Mouse (Mus musculus) layer of hippocampus, postnatal 14 days (tissue): ENCODE results near the gene Gm17455. TPM values are rescaled to one million over a fixed set of nuclear protein-coding genes. Genes with fewer than 3 reads are reported as not detected.

Experiments used
- DNase-seq, 2 experiments: peaks; one replicate each; pipeline ENCODE4 v3.0.0; 2021 to 2022; ENCODE audit warnings: low spot score in 2 of 2, mixed read lengths in 1 of 2
- total RNA-seq, 2 experiments: library from RNA; stranded (reverse); gene quantifications; 2 replicates each; pipeline ENCODE4 v1.2.3; 2021

Gene Gm17455
- total RNA-seq, 2 experiments from 2014 or later: 2.2 to 3.1 TPM

DNA sequence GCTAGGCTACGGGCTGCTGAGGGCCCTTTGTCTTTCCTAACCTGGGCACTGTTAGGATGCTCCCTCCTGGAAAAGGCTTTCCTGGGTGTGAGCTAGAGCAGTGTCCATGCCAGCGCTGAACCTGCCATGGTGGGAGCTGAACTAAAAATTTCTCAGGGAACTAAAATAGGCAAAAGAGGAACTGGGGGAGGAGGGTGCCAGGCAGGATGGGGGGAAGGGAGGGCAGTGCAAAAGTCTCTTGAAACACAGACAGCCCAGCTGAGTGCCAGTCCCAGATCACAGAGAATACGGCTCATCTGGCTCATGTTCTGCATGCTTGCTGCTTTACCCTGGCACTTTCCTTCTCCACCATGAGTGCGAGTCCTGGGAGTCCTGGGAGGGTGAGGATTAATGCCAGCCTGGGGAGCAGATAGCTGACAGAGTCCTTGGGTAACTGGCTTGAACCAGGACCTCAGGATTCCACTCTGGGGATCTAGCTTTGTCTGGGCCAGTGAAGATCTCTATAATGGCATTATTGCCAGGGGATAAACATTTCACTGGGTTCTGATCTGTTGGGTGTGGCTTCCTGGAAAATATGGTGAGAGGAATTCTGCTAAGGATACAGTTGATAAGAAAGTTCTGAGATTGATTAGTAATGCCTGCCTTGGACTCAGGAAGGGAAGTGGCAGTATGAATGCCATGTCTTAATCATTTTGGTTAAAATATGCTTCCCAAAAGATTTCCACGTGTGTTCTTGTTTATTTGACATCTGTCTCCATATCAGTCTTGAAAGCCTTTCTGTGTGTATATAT, 27.7 kb upstream of the Gm17455 start:
- no peak for DNase-seq

DNA sequence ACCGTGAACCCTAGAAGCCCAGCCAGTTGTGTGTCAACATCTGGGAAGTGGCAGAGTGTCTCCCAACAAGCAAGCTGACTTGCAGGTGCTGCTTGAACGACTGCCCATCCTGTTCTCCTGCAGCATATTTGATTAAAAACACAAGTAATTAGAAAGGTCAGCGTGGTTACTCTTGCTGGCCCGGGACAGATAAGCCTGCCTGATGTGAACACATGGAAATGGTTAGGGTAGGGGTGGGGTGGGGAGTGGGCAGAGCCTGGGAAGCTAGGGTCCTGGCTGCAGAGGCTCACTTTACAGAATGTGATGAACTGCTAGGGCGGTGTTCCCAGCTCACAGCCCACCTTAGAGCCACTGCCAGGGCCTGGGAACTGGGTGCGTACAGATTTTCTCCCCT, 26.0 kb upstream of the Gm17455 start:
- DNase-seq: no peak

- no peak for DNase-seq
Observed at GRCm38 (mm10) chr10:60373937-60374578, 25.5 kb upstream of the Gm17455 start.

DNA sequence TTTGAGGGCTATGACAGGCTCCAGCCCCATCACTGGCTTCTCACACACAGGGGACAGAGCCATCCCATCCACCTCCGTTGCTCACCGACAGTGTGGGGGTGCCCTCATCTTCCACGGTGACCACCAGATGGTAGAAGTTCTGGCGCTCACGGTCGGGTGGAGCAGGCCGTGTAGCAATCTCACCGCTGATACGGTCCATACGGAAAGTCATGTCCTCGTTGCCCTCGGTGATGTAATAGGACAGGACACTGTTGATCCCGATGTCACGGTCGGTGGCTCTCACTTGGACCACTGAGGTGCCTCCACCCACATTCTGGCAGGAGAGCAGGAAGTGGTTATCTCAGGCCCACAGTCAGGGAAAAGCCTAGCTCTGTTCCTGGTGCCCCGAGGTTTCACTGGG, 22.8 kb upstream of the Gm17455 start:
- DNase-seq: no peak

GRCm38 (mm10) chr10:60379419-60379957, 20.0 kb upstream of the Gm17455 start:
- no peak for DNase-seq

- no peak for DNase-seq
Observed at GRCm38 (mm10) chr10:60380229-60380628, 19.3 kb upstream of the Gm17455 start.

DNA sequence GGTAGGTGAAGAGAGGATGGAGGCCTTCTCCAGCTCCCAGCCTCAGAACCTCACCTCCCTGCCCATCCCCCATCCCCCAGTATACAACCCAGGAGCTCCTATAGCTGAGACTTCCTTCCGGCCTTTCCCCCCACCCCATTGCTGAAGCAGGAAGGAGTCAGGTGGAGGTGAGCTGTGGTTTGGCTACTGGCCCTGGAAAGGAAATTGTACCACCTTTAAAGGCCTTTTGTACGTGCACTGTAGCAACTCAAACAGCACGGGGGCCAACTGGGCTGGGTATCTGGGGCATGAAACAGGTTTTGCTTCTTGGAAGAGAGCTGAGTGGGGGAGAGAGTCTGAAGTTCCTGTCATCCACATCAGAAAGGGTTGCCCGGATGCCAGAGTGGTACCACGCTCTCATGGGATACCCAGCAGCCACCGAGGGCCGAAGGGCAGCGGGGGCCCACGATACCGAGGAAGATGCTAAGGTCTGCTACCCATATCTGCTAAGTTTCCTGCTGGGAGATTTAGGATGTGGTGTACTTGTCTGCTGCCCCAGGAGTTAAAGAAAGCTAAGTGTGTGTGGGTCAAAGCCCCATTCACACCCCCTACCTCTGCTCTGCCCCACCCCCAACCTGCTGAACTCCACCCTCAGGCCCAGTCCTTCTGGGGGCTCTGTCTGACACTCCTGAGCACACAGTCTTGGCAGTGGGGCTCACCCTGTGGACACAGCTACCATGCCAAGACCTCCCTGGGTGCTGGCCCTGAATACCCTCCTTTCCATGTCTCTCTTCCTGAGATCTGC, 18.2 kb upstream of the Gm17455 start:
- DNase-seq: no peak

DNA sequence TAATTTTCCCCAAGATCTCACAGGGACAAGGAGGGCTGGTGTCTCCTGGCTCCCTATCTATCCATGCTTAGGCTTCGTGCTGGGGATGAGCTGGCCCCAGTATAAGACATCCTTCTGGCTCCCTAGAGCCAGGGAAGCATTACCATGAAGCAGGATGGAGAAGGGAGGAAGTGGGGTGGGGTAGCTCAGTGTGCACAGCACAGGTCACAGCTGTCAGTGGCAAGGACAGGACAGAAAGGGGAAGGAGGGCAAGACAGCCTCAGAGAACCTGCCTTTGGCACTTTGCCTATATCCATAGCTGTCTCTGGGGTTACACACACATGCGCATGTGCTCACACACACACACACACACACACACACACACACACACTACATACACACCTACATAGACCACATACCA, 11.2 kb upstream of the Gm17455 start:
- no peak for DNase-seq

DNA sequence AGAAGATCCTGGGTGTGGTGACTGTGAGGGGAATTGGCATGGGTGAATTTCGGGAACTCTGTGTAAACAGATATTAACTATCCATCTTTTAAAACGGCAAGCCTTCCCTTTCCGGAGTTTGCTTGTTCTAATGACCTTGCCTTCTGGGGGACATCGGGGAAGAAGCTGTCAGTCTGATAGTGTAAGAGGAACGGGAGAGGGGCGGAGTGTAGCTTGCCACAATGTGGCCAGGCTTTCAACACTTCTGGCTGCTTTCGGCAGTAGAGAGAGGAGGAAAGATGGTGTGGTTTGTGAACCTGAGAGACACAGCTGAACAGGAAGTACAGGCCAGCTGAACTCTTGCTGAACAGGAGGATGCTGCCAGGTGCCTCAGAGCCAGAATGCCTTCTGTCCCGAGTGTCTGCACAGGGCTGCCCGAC, 10.1 kb upstream of the Gm17455 start:
- no peak for DNase-seq

- no peak for DNase-seq
Observed at GRCm38 (mm10) chr10:60390177-60390903, 9.2 kb upstream of the Gm17455 start.

DNA sequence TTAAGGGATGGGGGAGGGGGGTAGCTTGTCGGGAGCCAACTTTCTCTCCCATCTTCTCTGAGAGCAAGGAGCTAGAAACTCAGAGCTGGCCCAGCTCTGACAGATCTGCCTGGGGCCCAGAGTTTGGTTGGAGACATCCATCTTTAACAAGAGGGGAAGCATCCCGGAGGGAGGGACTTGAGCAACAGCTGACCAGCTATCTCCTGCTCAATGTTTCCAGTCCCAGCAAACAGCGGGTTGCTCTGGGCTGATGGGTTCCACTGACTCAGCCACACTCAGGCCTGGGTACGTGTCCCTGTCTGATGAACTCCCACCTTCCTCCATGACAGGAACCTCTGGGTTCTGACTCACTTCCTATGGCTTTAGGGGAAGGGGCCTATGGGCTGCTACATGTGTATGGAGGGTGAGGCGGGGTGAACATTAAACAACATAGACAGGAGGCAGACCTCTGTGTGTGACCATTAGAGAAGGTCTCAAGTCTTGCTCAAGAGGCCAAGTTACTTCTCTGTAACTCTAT, 8.6 kb upstream of the Gm17455 start:
- no peak for DNase-seq

- no peak for DNase-seq
Observed at GRCm38 (mm10) chr10:60391661-60392060, 7.9 kb upstream of the Gm17455 start.

DNA sequence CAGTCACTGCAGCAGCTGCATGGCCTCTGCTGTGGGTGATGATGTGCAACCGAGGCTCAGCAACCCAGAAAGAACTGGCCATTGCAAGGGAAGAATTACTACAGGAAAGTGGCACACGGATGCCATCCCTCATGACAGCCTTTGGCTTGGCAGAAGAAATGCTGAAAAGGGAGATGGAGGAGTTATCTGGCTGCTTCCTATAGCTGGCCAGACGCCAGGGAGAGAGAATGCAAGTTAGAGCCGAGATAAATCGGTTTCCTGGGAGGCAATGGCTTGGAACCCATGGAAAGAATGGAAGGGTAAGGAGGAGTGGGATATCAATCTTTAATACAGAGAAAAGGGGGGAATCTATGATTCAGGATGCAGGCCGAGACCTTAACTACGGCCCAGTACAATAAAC, 4.6 kb upstream of the Gm17455 start:
- DNase-seq: no peak

DNA sequence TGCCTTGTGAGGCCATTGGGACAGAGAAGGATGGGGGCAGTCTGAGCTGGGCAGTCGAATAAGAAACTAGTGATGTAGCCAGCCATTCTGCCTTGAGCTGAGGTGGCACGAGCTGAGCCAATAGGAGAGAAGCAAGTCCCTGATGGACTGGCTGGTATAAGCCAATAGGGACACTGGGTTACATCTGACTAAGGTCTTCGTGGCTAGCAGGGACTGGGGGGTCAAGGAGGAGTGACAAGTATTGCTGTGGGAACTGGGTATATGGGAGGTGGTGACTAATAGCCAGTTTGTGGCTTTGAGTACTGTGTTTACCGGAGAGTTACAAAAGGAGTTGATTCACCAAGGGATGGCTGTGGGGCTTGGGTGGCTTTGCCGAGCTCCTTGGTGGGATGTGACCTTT, 3.9 kb upstream of the Gm17455 start:
- DNase-seq: no peak

DNA sequence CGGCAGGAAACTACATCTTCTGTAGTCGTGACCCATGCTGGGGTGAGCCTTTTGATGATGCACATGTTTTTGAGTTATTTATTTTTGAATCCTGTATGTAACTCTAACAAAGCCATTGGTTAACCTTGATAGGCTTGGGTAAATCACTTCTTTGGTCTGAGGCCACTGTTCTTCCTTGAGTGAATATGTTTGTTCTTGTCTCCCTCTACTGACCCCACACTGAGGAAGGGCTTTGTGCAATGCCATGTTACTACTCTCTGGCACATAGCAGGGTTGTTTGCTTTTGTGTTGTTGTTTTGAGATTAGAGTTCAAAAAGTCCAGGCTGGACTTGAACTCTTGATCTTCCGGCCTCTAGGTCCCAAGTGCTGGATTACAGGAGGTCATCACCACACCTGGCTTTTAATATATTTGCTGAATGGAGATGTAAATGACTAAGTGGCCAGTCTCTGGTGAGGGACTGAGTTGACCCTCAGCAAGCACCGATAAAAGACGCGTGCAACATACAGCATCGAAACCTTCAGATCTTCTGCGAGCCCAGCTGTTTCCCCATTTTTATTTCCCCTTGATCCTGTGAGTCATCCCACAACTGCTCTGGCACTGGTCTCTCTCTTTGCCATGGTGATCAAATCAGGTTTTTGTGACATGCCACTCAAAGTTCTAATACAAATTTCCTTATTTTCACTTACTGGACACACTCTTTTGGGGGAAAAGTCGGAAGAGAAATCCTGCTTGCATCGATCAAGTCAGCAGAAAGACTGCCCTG, 1.3 kb upstream of the Gm17455 start:
- DNase-seq: no peak

GRCm38 (mm10) chr10:60400507-60401295, 1.2 kb downstream of the Gm17455 start:
- DNase-seq: no peak

DNA sequence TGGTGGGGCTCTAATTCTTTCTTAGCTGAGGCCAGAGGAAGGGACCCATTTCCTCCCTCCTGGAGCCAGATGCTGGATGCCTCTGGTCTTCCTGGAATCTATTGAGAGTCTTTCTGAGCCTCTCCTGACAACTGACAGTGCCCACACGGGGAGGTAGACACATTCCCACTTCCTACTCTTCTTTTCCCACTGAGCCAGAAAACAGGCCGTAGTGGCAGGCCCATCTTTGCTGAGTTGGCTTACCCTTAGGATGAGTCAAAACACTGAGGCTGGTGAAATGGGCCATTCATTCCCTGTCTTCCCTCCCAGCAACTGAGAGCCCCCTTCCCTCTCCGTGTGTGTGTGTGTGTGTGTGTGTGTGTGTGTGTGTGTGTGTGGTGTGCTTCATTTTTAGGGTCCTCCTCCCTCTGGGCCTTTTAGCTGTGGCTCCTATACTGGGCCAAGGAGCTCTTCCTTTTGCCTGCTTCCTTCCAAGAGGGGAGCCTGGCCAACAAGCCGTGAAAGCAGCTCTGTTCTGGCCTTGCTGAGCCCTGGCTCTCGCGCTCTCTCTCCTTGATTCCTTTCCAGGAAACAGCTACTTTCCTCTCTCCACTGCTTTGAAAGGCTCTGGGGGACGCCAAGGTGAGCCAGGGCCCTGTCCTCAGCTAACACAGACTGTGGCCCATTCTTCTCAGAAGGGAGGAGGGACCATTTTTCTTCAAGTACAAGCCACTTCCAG, 6.1 kb downstream of the Gm17455 start:
- DNase-seq: peak; percentile 46 to 78

- peak; percentile 67 to 72 for DNase-seq
Observed at GRCm38 (mm10) chr10:60407831-60408230, 8.3 kb downstream of the Gm17455 start.

DNA sequence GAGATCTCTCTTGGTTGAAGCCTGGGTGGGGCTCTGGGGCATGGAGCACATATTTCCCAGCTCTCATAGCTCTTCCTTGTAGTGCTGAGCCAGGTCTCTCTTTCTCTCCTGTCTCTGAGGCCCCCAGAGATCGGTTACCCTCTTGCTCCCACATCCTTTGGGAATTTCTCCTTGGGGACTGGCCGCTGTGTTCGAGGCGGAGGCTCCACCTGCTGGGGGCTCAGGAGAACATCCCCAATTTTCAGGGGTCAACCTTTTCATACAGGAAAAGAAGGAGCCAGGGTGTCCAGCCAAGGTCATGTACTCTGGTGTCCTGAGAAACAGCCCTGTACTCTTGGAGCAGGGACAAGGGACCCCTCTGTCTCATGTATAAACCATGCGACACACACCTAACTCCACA, 12.3 kb downstream of the Gm17455 start:
- no peak for DNase-seq
